Mouse (Mus musculus): ENCODE data around the gene Ppcdc.

GRCm38 (mm10) chr9:57425116-57425515, 14.8 kb downstream of the Ppcdc start:
- TF ChIP-seq CTCF (IDR thresholded peaks at IDR 0.05; ENCODE audit: low read depth) (no peak), EP300 (IDR thresholded peaks at IDR 0.05; ENCODE audit: low read depth) (peak; percentile 56; the same call in 1 of the 2 replicates)
